ENCODE assay signal across 9 mouse cellular contexts in genomic region chr17:12317607-12317953, GRCm38 (mm10). TPM values are rescaled to one million over a fixed set of nuclear protein-coding genes. Genes with fewer than 3 reads are reported as not detected.
A peak's percentile ranks its signal among the peaks of the same experiment; 100 is the strongest.
DNase-seq lines count a peak whose midpoint lies in the region; ATAC-seq and TF ChIP-seq lines count a peak whose summit lies in the region.
"Had no signal": no experiment of that assay in that cellular context is flagged by ENCODE, and none has a peak within 500 bp of the region (broad histone marks: within the 10 kb centered on the region; RNA-seq: fewer than 3 reads in every experiment).

No protein-coding gene starts in this region.

- no peak for TF ChIP-seq CTCF in heart, adult 2 months (IDR thresholded peaks at IDR 0.05)
- no peak for TF ChIP-seq CTCF in C2C12 (IDR thresholded peaks at IDR 0.05; ENCODE audit: control insufficient read depth, insufficient read depth, insufficient read length)

- no peak for ATAC-seq in forebrain, embryonic 15.5 days (replicated peaks)
- no peak for ATAC-seq in liver, embryonic 15.5 days (ENCODE audit: insufficient read depth)

- intact Hi-C loops in heart, adult 2 months (cut with DNase I), result loop anchor here (5.0 kb wide), 2 partner anchors 50 kb away; no protein-coding TSS in a partner anchor
- intact Hi-C loops in heart, postnatal 36 days (cut with DNase I), result loop anchor here (5.0 to 10.0 kb wide), 2 partner anchors 50 to 677 kb away; partner anchors contain the start of gene Wtap

- H3K4me3 ChIP-seq in heart, adult 2 months, result peak overlapping the region; percentile 94
- H3K4me3 ChIP-seq in C2C12 (ENCODE audit: insufficient read depth, poor library complexity, severe bottlenecking), result peak overlapping the region; percentile 95
- peak overlapping the region; percentile 75 for H3K4me3 ChIP-seq in forebrain, embryonic 15.5 days
- H3K4me3 ChIP-seq in liver, embryonic 15.5 days (replicated peaks), result peak overlapping the region; percentile 98

- WGBS in heart, adult 2 months, result 6% methylated on average over 7 of the region's 7 CpGs
- WGBS in forebrain, embryonic 15.5 days, result 5% methylated on average over 7 of the region's 7 CpGs
- 18% methylated on average over 7 of the region's 7 CpGs for WGBS in liver, embryonic 15.5 days (ENCODE audit: insufficient replicate concordance)

- no peak for TF ChIP-seq EP300 in heart, adult 2 months (IDR thresholded peaks at IDR 0.05; ENCODE audit: insufficient read depth, low read depth, low read length)

- peaks cover 21% of the 10 kb centered on the region for H3K79me3 ChIP-seq in C2C12 (ENCODE audit: low read depth)

- H3K27ac ChIP-seq in heart, adult 2 months, result no peak overlapping the region; the same call in 1 of the 2 replicates
- peak overlapping the region; percentile 97 for H3K27ac ChIP-seq in forebrain, embryonic 15.5 days (replicated peaks)
- 0 out of 2 replicates have a peak overlapping the region, but pooled peaks have one; percentile 77 for H3K27ac ChIP-seq in liver, embryonic 15.5 days (replicated peaks)

- TF ChIP-seq POLR2A in heart, adult 2 months (IDR thresholded peaks at IDR 0.05; ENCODE audit: insufficient read depth, low read depth, low read length), result no peak

- peak overlapping the region; percentile 88 for H3K9ac ChIP-seq in heart, adult 2 months (ENCODE audit: low read depth, low read length)
- peak overlapping the region; percentile 79 for H3K9ac ChIP-seq in forebrain, embryonic 15.5 days (replicated peaks)
- H3K9ac ChIP-seq in liver, embryonic 15.5 days, result peak overlapping the region; percentile 88

- no peaks in the 10 kb centered on the region for H3K9me3 ChIP-seq in forebrain, embryonic 15.5 days
- H3K9me3 ChIP-seq in liver, embryonic 15.5 days (replicated peaks), result no peaks in the 10 kb centered on the region

- peaks cover 3% of the 10 kb centered on the region for H3K79me2 ChIP-seq in heart, adult 2 months (replicated peaks; ENCODE audit: control insufficient read depth, insufficient read depth, low read length)
- H3K79me2 ChIP-seq in C2C12 (ENCODE audit: control insufficient read depth, insufficient read depth), result peaks cover 58% of the 10 kb centered on the region

- peak overlapping the region; percentile 88 for H3ac ChIP-seq in C2C12 (ENCODE audit: control insufficient read depth, insufficient read length, low read depth)

- no peaks in the 10 kb centered on the region for H3K27me3 ChIP-seq in heart, adult 2 months (ENCODE audit: control insufficient read depth, insufficient read depth, low read length)
- no peaks in the 10 kb centered on the region for H3K27me3 ChIP-seq in C2C12 (ENCODE audit: control insufficient read depth, insufficient read depth, insufficient read length)
- no peaks in the 10 kb centered on the region for H3K27me3 ChIP-seq in forebrain, embryonic 15.5 days
- H3K27me3 ChIP-seq in liver, embryonic 15.5 days, result no peaks in the 10 kb centered on the region; the same call in 1 of the 2 replicates

- no peak for DNase-seq in heart, adult 2 months
- no peak for DNase-seq in heart, postnatal 36 days
- DNase-seq in spleen, adult 18-20 months, result no peak
- DNase-seq in cerebellum, postnatal 10 days, result no peak
- no peak for DNase-seq in testis, postnatal 10 days (ENCODE audit: low spot score)
- DNase-seq: B cell, adult 2 months had no signal

- H3K36me3 ChIP-seq in heart, adult 2 months (ENCODE audit: control insufficient read depth, insufficient read depth, low read length), result peaks cover 7% of the 10 kb centered on the region
- no peaks in the 10 kb centered on the region for H3K36me3 ChIP-seq in C2C12 (ENCODE audit: control insufficient read depth, insufficient read depth)
- H3K36me3 ChIP-seq in forebrain, embryonic 15.5 days, result no peaks in the 10 kb centered on the region
- no peaks in the 10 kb centered on the region for H3K36me3 ChIP-seq in liver, embryonic 15.5 days (replicated peaks)

- peaks cover 11% of the 10 kb centered on the region for H3K4me1 ChIP-seq in heart, adult 2 months (ENCODE audit: control insufficient read depth, insufficient read depth, low read length)
- peaks cover 39% of the 10 kb centered on the region for H3K4me1 ChIP-seq in forebrain, embryonic 15.5 days
- H3K4me1 ChIP-seq in liver, embryonic 15.5 days (replicated peaks), result peaks cover 41% of the 10 kb centered on the region

- H3K4me2 ChIP-seq in forebrain, embryonic 15.5 days (replicated peaks), result peak overlapping the region; percentile 69
- H3K4me2 ChIP-seq in liver, embryonic 15.5 days, result peak overlapping the region; percentile 94

TF ChIP-seq in C2C12, 6 proteins besides CTCF, POLR2A, EP300 and RAD21:
- TF ChIP-seq FOSL1 (IDR thresholded peaks at IDR 0.05; ENCODE audit: insufficient read depth, low read length, poor library complexity, severe bottlenecking) (no peak), MYOG (IDR thresholded peaks at IDR 0.05; ENCODE audit: control insufficient read depth, extremely low read depth, insufficient read length) (no peak), MAX (IDR thresholded peaks at IDR 0.05) (no peak), USF1 (IDR thresholded peaks at IDR 0.05; ENCODE audit: low read depth) (no peak), CEBPB (IDR thresholded peaks at IDR 0.05; ENCODE audit: low read depth) (no peak), MYOD1 (IDR thresholded peaks at IDR 0.05; ENCODE audit: control insufficient read depth, insufficient read length, low read depth) (no peak)

RNA-seq across cellular contexts. Expression of gene Map3k4, which starts 1.0 kb away (rescaled TPM):
- 10 to 100 TPM; 43.7 to 51.3 TPM for total RNA-seq in heart, adult 2 months (2021)
- 12.2 and 17.2 TPM in 2 replicates for polyA plus RNA-seq in heart, adult 2 months (2012; rRNA removed)
- total RNA-seq in heart, postnatal 36 days (2021), result 10 to 100 TPM; 45.8 to 46.6 TPM
- 20.9 TPM for polyA plus RNA-seq in C2C12 (2012; fragmentation: generic; extraction: Trizol)
- polyA plus RNA-seq in forebrain, embryonic 15.5 days (2015; fragmentation: Nextera tagmentation; extraction: Ambion mirVana), result 37.4 and 47.3 TPM in 2 replicates
- 9.7 and 10.6 TPM in 2 replicates for polyA plus RNA-seq in liver, embryonic 15.5 days (2015; fragmentation: Nextera tagmentation; extraction: Ambion mirVana)
